Mouse (Mus musculus): Measurements from ENCODE around the gene Klhl42.

DNA sequence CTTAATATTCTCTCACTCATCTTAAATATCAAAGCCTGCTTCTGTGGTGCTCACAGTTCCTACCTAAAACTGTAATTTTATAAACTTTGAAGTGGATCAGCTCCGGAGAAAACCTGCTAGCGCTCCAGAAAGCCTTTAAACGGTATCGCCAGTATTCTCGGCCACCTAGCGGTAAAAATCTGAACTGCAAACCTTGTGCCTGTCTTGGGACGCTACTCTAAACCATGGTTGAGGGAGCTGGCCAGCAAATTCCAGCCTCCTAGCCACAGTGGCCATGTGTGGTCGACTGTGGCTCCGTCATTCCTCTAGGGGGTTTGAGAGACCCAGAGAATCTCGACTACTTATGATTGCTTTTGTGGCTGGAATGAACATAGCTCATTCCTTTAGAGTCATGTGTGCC, 25.4 kb downstream of the Klhl42 start:
- TF ChIP-seq CTCF (IDR thresholded peaks at IDR 0.05; ENCODE audit: extremely low read depth, insufficient read depth, insufficient read length, insufficient replicate concordance) (peak; percentile 55; the same call in 1 of the 2 replicates), POLR2A (IDR thresholded peaks at IDR 0.05; ENCODE audit: low read depth, low read length) (no peak)
